Mouse (Mus musculus): ENCODE measurements around the gene Lad1. TPM values are rescaled to one million over a fixed set of nuclear protein-coding genes. Genes with fewer than 3 reads are reported as not detected.

Lad1 gene
- total RNA-seq, 2 experiments from 2014 or later: not detected

- no peak for ATAC-seq (replicated peaks; ENCODE audit: low FRiP score, poor library complexity, severe bottlenecking)
Observed at GRCm38 (mm10) chr1:135864830-135865229, 46.4 kb downstream of the Lad1 start.

GRCm38 (mm10) chr1:135865518-135866194, 47.3 kb downstream of the Lad1 start:
- ATAC-seq (replicated peaks; ENCODE audit: low FRiP score, poor library complexity, severe bottlenecking): peak; percentile 89

- ATAC-seq (replicated peaks; ENCODE audit: low FRiP score, poor library complexity, severe bottlenecking): no peak
Observed at GRCm38 (mm10) chr1:135868570-135868969, 50.2 kb downstream of the Lad1 start.

GRCm38 (mm10) chr1:135872991-135873390, 54.6 kb downstream of the Lad1 start:
- no peak for ATAC-seq (replicated peaks; ENCODE audit: low FRiP score, poor library complexity, severe bottlenecking)

- ATAC-seq (replicated peaks; ENCODE audit: low FRiP score, poor library complexity, severe bottlenecking): no peak
Observed at GRCm38 (mm10) chr1:135877248-135877647, 58.9 kb downstream of the Lad1 start.

- peak; percentile 88 for ATAC-seq (replicated peaks; ENCODE audit: low FRiP score, poor library complexity, severe bottlenecking)
Observed at GRCm38 (mm10) chr1:135882385-135883109, 64.1 kb downstream of the Lad1 start.

Other genes starting within 250 kb of the Lad1 start
- 1.5 and 1.7 TPM in 2 replicates for gene Nav1, start 211.3 kb upstream of the Lad1 start, total RNA-seq (2015; ENCODE audit: low replicate concordance)
- gene Nav1, start 211.3 kb upstream of the Lad1 start, total RNA-seq (2017; ENCODE audit: low replicate concordance): 0.77 and 1.4 TPM in 2 replicates
- 23.4 and 27.6 TPM in 2 replicates for gene Csrp1, start 98.5 kb upstream of the Lad1 start, total RNA-seq (2015; ENCODE audit: low replicate concordance)
- 21.5 and 23.1 TPM in 2 replicates for gene Csrp1, start 98.5 kb upstream of the Lad1 start, total RNA-seq (2017; ENCODE audit: low replicate concordance)
- gene Phlda3, start 52.5 kb upstream of the Lad1 start, total RNA-seq (2015; ENCODE audit: low replicate concordance): not detected in 2 replicates
- not detected in 2 replicates for gene Phlda3, start 52.5 kb upstream of the Lad1 start, total RNA-seq (2017; ENCODE audit: low replicate concordance)
- not detected in 2 replicates for gene Tnni1, start 39.2 kb upstream of the Lad1 start, total RNA-seq (2015; ENCODE audit: low replicate concordance)
- not detected in 2 replicates for gene Tnni1, start 39.2 kb upstream of the Lad1 start, total RNA-seq (2017; ENCODE audit: low replicate concordance)
- not detected in 2 replicates for gene Tnnt2, start 17.8 kb downstream of the Lad1 start, total RNA-seq (2015; ENCODE audit: low replicate concordance)
- not detected in 2 replicates for gene Tnnt2, start 17.8 kb downstream of the Lad1 start, total RNA-seq (2017; ENCODE audit: low replicate concordance)
- gene Pkp1, start 100.6 kb downstream of the Lad1 start, total RNA-seq (2015; ENCODE audit: low replicate concordance): not detected in 2 replicates
- not detected in 2 replicates for gene Pkp1, start 100.6 kb downstream of the Lad1 start, total RNA-seq (2017; ENCODE audit: low replicate concordance)
- not detected in 2 replicates for gene Igfn1, start 187.7 kb downstream of the Lad1 start, total RNA-seq (2015; ENCODE audit: low replicate concordance)
- gene Igfn1, start 187.7 kb downstream of the Lad1 start, total RNA-seq (2017; ENCODE audit: low replicate concordance): not detected in 2 replicates
- 17.9 and 24.5 TPM in 2 replicates for gene Tmem9, start 189.6 kb downstream of the Lad1 start, total RNA-seq (2015; ENCODE audit: low replicate concordance)
- gene Tmem9, start 189.6 kb downstream of the Lad1 start, total RNA-seq (2017; ENCODE audit: low replicate concordance): 16.9 and 22.3 TPM in 2 replicates
- not detected in 2 replicates for gene Ascl5, start 232.2 kb downstream of the Lad1 start, total RNA-seq (2015; ENCODE audit: low replicate concordance)
- not detected in 2 replicates for gene Ascl5, start 232.2 kb downstream of the Lad1 start, total RNA-seq (2017; ENCODE audit: low replicate concordance)
- not detected in 2 replicates for gene Cacna1s, start 234.2 kb downstream of the Lad1 start, total RNA-seq (2015; ENCODE audit: low replicate concordance)
- gene Cacna1s, start 234.2 kb downstream of the Lad1 start, total RNA-seq (2017; ENCODE audit: low replicate concordance): not detected in 2 replicates